Mouse (Mus musculus) stomach, postnatal 0 days (tissue): ENCODE measurements around the gene Psme3.

Experiments used
- CTCF ChIP-seq: IDR thresholded peaks from 2 replicates; pipeline ENCODE4 v1.5.1; 2016; ENCODE audit warnings: antibody characterized with exemption, low read depth, mild to moderate bottlenecking, moderate library complexity
- EP300 ChIP-seq: optimal IDR thresholded peaks from 2 replicates; pipeline ENCODE3; 2016; ENCODE audit warnings: antibody characterized with exemption

DNA sequence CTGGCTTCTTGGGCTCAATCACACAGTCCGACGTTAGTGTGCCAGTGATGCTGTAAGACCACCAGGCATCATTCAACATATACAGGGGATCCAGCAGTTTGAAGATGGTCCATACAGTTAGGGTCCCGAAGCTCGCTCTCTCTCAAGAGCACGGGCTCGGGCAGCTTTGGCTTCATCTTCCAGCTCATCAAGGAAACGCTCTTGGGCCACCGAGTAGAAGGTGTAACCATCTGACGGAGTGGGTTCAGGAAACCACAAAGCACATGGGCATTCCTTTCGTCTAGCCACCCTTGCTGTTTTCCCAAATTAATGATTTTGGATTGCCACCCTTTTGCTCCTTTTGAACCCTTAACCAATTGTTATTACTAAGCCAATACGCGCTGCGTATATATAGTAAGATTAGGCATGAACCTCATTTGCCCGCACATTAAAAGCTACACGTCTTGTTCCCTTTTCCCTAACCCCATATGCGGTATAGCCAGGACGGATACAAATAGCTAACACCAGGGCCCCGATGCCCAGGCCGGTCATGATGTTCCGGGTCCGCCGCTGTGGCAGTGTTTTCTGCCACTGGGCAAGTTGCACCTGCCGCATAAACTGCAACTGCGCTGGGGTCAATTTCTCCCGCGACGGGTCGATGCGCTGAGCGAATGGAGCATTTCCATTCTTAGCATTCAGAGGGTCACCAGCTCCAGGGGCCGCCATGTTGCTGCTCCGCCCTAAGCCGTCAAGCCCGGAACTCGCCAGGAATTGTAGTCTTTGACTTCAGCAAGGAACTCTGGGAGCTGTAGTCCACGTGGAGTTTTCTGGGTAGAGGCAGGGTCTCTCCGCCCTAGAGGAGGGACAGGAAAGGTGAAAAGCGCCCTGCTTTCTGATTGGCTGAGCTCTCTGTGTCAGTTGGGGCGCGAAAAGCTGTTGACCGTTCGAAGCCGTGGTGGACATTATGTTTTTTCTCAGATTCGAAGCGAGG is 37.5 kb upstream of the Psme3 start, which contains the start of the genes Cntd1 and Coa3:
- TF ChIP-seq CTCF (peak; percentile 35), EP300 (no peak)
